Mouse (Mus musculus) mouse embryonic stem cell (cell line): ENCODE measurements at regions not wholly inside any gene's neighbourhood (a gene's known extent, or its start where the extent isn't known, plus 50 kb on each side); places are given as distances from the start of the nearest gene placed in this dataset.

Experiments
- in situ Hi-C, 2 experiments: fragments of 300-500 bp; cut with MboI; formaldehyde crosslinking; loops; 1 replicate in 1 of 2; 3 replicates in 1 of 2; pipeline ENCODE4 v1.14.3; 2019 to 2020; ENCODE audit warnings: low sequenced_read_pairs in 2 of 2, low pct_unique_long_range_greater_than_20kb in 1 of 2, mixed read lengths in 1 of 2; ENCODE audit not compliant: unreplicated experiment in 1 of 2

DNA sequence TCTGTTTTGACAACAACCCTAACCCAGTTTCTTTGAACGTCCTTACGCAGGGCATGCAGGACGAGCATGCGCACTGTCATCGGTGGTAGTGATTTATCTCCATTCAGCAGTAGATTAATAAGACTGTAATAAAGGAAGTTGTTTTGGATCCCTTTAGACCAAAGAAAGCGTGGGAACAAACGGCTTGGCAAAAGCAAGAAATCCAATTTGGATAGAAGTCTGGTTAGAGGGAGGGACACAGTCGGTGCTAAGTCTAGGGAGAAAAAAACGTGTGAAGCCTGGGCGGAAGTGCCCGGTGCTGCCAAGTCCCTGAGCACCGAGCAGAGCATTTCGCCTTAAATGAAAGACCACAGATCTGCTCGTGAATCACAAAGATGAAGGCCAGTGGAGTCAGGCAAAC lies 57.4 kb upstream of the Gm6793 start:
- in situ Hi-C loops = no loop called here

DNA sequence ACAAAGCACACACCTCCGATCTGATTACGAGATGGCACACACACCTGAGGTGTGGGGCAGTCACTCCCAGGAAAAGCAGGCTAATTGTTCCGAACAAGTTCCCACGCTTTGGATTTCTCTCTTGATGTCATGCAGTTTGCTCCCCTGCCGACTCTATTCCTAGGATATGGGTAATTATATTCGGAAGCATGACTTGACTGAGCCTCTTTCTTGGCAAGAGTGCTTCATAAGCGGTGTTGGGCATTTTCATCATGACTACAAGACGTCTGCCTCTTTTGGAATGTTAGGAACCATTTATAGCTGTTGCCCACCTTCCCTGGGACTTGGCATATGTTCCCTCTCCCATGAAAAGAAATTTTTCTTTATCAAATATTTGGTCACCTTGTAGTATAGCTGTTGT lies 55.4 kb upstream of the Gm6793 start:
- in situ Hi-C loops = no loop called here
